Mouse (Mus musculus) liver, adult 2 months (tissue): ENCODE results near the gene Efnb1. TPM values are rescaled to one million over a fixed set of nuclear protein-coding genes. Genes with fewer than 3 reads are reported as not detected.

Experiments used
- DNase-seq: peaks from one replicate; pipeline ENCODE4 v3.0.0-alpha.2; 2011; ENCODE audit warnings: low read depth, low spot score; ENCODE audit errors: extremely low read depth
- H3K27ac ChIP-seq: fragments of 200-500 bp; replicated peaks from 2 replicates; pipeline ENCODE4 v1.5.1; 2012; ENCODE audit warnings: low read depth, mild to moderate bottlenecking, control low read depth, inconsistent platforms, low read length; ENCODE audit not compliant: insufficient read depth
- H3K27me3 ChIP-seq: fragments of 200-500 bp; 2 replicates; pipeline ENCODE4 v1.6.1; 2012; ENCODE audit warnings: mild to moderate bottlenecking, moderate library complexity, low read length, inconsistent platforms; ENCODE audit not compliant: control insufficient read depth, insufficient read depth
- H3K36me3 ChIP-seq: fragments of 200-500 bp; 2 replicates; pipeline ENCODE4 v1.6.1; 2012; ENCODE audit warnings: low read length, inconsistent platforms; ENCODE audit not compliant: control insufficient read depth, insufficient read depth
- H3K4me1 ChIP-seq: fragments of 200-500 bp; 2 replicates; pipeline ENCODE4 v1.6.1; 2011; ENCODE audit warnings: low read length; ENCODE audit not compliant: control insufficient read depth, insufficient read depth
- H3K4me3 ChIP-seq: fragments of 200-500 bp; 2 replicates; pipeline ENCODE4 v1.5.1; 2011; ENCODE audit warnings: low read depth, mild to moderate bottlenecking, control low read depth, low read length, moderate library complexity; ENCODE audit not compliant: insufficient read depth
- H3K79me2 ChIP-seq: fragments of 200-500 bp; 2 replicates; pipeline ENCODE4 v1.6.1; 2012; ENCODE audit warnings: inconsistent platforms, mild to moderate bottlenecking, low read length, moderate library complexity; ENCODE audit not compliant: control insufficient read depth, insufficient read depth
- H3K9ac ChIP-seq: fragments of 200-500 bp; 2 replicates; pipeline ENCODE4 v1.6.1; 2012; ENCODE audit warnings: low read depth, mild to moderate bottlenecking, control low read depth, inconsistent platforms, low read length
- CTCF ChIP-seq: fragments of 200-500 bp; IDR thresholded peaks from 2 replicates; pipeline ENCODE4 v1.5.1; 2011; ENCODE audit warnings: low read depth, low read length, control low read depth
- POLR2A ChIP-seq: fragments of 200-500 bp; IDR thresholded peaks from 2 replicates; pipeline ENCODE4 v1.6.1; 2011; ENCODE audit warnings: low read length, control low read depth; ENCODE audit not compliant: insufficient read depth; ENCODE audit errors: extremely low read depth
- WGBS: fragments of 180-500 bp; shearing (Covaris S2); methylation state at CpG from one replicate; pipeline ENCODE4 v1.1.7; 2018; 5-methylcytosine and 5-hydroxymethylcytosine counted together
- polyA plus RNA-seq: library from polyadenylated mRNA; depleted of rRNA; stranded (reverse); fragments of >200 nt; gene quantifications from 2 replicates; pipeline ENCODE4 v1.2.3, GENCODE M21; 2012
- total RNA-seq: library from RNA; depleted of rRNA; stranded (reverse); fragments of >200 nt; gene quantifications from 2 replicates; pipeline ENCODE4 v1.2.3, GENCODE M21; 2014

Efnb1 gene
- total and polyA plus RNA-seq, 2 experiments, result 4.9 to 12.4 TPM

- peaks cover 3% of the 10 kb centered on the region for H3K4me1 ChIP-seq
- no peak overlapping the region for H3K9ac ChIP-seq
- no peaks in the 10 kb centered on the region for H3K36me3 ChIP-seq
- no peak for DNase-seq
- TF ChIP-seq CTCF (no peak), POLR2A (no peak)
- 93% methylated on average over 2 of the region's 2 CpGs for WGBS
- no peak overlapping the region for H3K4me3 ChIP-seq
- H3K27ac ChIP-seq, result no peak overlapping the region
- no peaks in the 10 kb centered on the region for H3K79me2 ChIP-seq
- H3K27me3 ChIP-seq, result no peaks in the 10 kb centered on the region
Observed at GRCm38 (mm10) chrX:99164111-99164510, 28.2 kb downstream of the Efnb1 start.

- no peak overlapping the region for H3K4me3 ChIP-seq
- H3K4me1 ChIP-seq, result peaks cover 3% of the 10 kb centered on the region
- no peaks in the 10 kb centered on the region for H3K27me3 ChIP-seq
- no peaks in the 10 kb centered on the region for H3K79me2 ChIP-seq
- DNase-seq, result no peak
- TF ChIP-seq POLR2A, result no peak
- no peak for TF ChIP-seq CTCF
- WGBS, result 75% methylated on average over 4 of the region's 4 CpGs
- no peak overlapping the region for H3K9ac ChIP-seq
- no peak overlapping the region for H3K27ac ChIP-seq
- no peaks in the 10 kb centered on the region for H3K36me3 ChIP-seq
Observed at GRCm38 (mm10) chrX:99164855-99165368, 29.0 kb downstream of the Efnb1 start.

GRCm38 (mm10) chrX:99167014-99167413 lies 31.1 kb downstream of the Efnb1 start:
- TF ChIP-seq POLR2A, result no peak
- TF ChIP-seq CTCF, result no peak
- Histone ChIP-seq H3K4me1 (peaks cover 3% of the 10 kb centered on the region), H3K27me3 (no peaks in the 10 kb centered on the region), H3K36me3 (no peaks in the 10 kb centered on the region), H3K9ac (no peak overlapping the region), H3K4me3 (no peak overlapping the region), H3K27ac (no peak overlapping the region), H3K79me2 (no peaks in the 10 kb centered on the region)
- WGBS, result 44% methylated on average over 1 of the region's 1 CpGs
- peak; percentile 61 for DNase-seq

GRCm38 (mm10) chrX:99167550-99167949 lies 31.6 kb downstream of the Efnb1 start:
- H3K79me2 ChIP-seq, result no peaks in the 10 kb centered on the region
- H3K4me1 ChIP-seq, result peaks cover 3% of the 10 kb centered on the region
- no peak overlapping the region for H3K9ac ChIP-seq
- DNase-seq, result peak; percentile 10
- no peak overlapping the region for H3K4me3 ChIP-seq
- H3K27me3 ChIP-seq, result no peaks in the 10 kb centered on the region
- TF ChIP-seq CTCF, result no peak
- 25% methylated on average over 7 of the region's 7 CpGs for WGBS
- H3K27ac ChIP-seq, result no peak overlapping the region
- no peaks in the 10 kb centered on the region for H3K36me3 ChIP-seq

GRCm38 (mm10) chrX:99172301-99172700 lies 36.4 kb downstream of the Efnb1 start:
- Histone ChIP-seq H3K79me2 (no peaks in the 10 kb centered on the region), H3K36me3 (no peaks in the 10 kb centered on the region), H3K4me3 (no peak overlapping the region), H3K9ac (no peak overlapping the region), H3K4me1 (peaks cover 3% of the 10 kb centered on the region), H3K27me3 (no peaks in the 10 kb centered on the region), H3K27ac (no peak overlapping the region)
- DNase-seq, result no peak
- 67% methylated on average over 4 of the region's 5 CpGs for WGBS
- no peak for TF ChIP-seq POLR2A
- TF ChIP-seq CTCF, result no peak

GRCm38 (mm10) chrX:99185081-99185596 lies 49.2 kb downstream of the Efnb1 start:
- H3K4me1 ChIP-seq, result no peaks in the 10 kb centered on the region
- H3K27me3 ChIP-seq, result no peaks in the 10 kb centered on the region
- no peak overlapping the region for H3K9ac ChIP-seq
- no peaks in the 10 kb centered on the region for H3K79me2 ChIP-seq
- 91% methylated on average over 5 of the region's 9 CpGs for WGBS
- TF ChIP-seq POLR2A (no peak), CTCF (no peak)
- DNase-seq, result no peak
- no peaks in the 10 kb centered on the region for H3K36me3 ChIP-seq
- no peak overlapping the region for H3K4me3 ChIP-seq
- no peak overlapping the region for H3K27ac ChIP-seq
